Mouse (Mus musculus) hematopoietic stem cell, adult 5-6 weeks (primary cell): ENCODE measurements around the gene Mark2. TPM values are rescaled to one million over a fixed set of nuclear protein-coding genes. Genes with fewer than 3 reads are reported as not detected.
"Not testable (repeated sequence)": the region's sequence is repeated elsewhere in the genome, so short reads cannot be mapped to it uniquely, and the experiment has no call there.

Experiments
- ATAC-seq, 2 experiments: fragments of 125-278 bp in 1 of 2; replicated peaks in 1 of 2; 2 replicates each; pipeline ENCODE4 v1.8.0; 2016 to 2017; ENCODE audit warnings: inconsistent platforms in 2 of 2, mild to moderate bottlenecking in 2 of 2, moderate number of reproducible peaks in 2 of 2, low read depth in 1 of 2, moderate TSS enrichment in 1 of 2; ENCODE audit not compliant: low FRiP score in 2 of 2, poor library complexity in 2 of 2, severe bottlenecking in 2 of 2, insufficient read depth in 1 of 2, low TSS enrichment in 1 of 2
- total RNA-seq: library from RNA; stranded (forward); fragments of 172-1452, 232-1000 nt; gene quantifications from 2 replicates; pipeline ENCODE4 v1.2.3, GENCODE M21; 2017

Mark2 gene
- 16.8 and 26.6 TPM in 2 replicates for total RNA-seq

- ATAC-seq: peak; percentile 87
Measured at GRCm38 (mm10) chr19:7341512-7342397, at the start of gene Mark2. Gene Mark2, minus strand, starts transcription at chr19:7341860.

GRCm38 (mm10) chr19:7388488-7388887, 46.8 kb upstream of the Mark2 start:
- ATAC-seq: no peak

DNA sequence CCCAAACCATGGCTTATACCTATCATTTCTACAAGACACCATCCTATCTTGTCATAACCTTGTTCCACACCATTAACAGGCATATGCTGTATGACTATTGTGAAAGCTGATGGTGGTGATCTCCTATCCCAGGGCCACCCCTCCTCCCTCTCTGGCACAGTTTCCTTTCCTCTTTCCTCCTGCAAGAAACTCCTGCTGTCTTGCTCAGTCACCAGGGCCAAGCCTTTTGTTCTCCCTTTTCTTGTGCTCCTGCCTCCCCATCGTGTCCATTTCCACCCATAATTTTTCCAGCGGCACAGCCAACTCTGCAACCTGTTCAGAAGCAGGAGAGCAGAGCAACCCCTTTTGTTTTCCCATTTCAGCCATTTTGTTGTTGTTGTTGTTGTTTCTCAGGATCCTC, 44.4 kb upstream of the Mark2 start:
- ATAC-seq: no peak

DNA sequence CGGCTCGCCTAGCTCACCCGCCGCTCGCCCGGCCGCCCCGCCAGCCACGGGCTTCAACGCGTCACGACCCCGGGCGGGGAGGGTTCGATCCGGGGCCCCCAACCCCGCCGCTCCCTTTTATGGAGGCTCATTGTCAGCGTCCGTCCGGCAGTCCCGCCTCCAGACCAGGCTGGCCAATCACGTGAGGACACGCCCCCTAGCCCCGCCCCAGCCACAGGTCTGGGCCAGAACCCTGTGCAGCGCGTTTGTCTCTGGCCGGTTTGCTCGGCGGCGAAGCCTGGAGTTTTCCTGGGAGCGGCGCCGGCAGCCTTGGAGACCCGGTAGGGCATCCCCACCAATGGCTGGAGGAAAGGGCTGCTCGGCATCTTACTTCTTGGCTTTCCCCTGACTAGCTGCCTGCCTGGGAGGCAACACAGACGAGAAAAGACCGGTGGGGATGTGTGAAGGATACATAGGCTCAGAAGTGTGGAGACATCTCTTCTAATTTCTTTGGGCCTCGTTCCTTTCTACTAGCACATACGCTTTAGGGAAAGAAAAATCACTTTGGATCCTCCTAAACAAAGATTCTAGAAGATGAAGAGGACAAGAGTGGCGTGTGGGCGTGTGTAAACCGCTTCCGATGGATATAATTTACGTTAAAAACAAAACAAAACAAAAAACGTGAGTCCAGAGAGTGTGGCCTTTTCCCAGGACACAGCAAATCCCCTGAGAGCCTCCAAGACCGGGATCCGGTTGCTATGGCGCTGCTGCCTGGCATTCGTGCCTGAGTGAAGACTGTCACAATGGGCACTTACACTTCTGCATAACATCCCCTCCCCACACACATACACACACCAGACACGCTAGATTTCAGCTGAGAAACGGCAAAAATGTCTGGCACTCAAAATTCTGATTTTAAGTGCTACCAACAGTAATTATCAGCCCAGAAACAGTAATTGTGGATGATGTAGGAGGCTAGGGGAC, 41.5 kb upstream of the Mark2 start, which contains the start of gene Spindoc:
Gene Spindoc (minus strand): TSS at position 92 of the 963 bp plus-strand sequence.
- ATAC-seq: peak; percentile 96 to 98

GRCm38 (mm10) chr19:7382248-7382902, 40.7 kb upstream of the Mark2 start:
- peak; percentile 23 to 33; a peak in 1 of 4 replicates for ATAC-seq

- ATAC-seq: no peak
Measured at GRCm38 (mm10) chr19:7381906-7382247, 40.2 kb upstream of the Mark2 start.

GRCm38 (mm10) chr19:7377639-7378038, 36.0 kb upstream of the Mark2 start:
- ATAC-seq: no peak

- ATAC-seq: no peak
Measured at GRCm38 (mm10) chr19:7374491-7374890, 32.8 kb upstream of the Mark2 start.

- not testable (repeated sequence) for ATAC-seq
Measured at GRCm38 (mm10) chr19:7369469-7369868, 27.8 kb upstream of the Mark2 start.

DNA sequence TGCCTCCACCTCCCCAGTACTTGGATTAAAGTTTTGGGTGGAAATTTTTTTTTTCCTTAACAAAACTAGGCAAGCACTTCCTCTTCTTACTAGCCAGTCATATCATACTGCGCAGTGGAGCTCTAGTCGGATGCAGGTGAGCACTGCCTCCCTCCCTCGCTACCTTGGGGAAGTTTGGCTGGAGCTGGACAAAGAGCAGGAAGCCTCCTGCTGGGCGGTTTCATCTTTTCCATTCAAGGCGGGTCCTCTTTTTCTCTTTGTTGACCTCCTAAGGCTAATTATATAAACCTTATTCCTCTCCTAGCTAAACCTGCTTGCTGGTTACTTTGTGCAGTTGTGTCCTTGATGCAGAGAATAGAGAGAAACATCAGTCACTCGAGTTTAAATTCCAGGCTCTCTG, 12.0 kb upstream of the Mark2 start:
- ATAC-seq: no peak

- ATAC-seq: no peak
Measured at GRCm38 (mm10) chr19:7352809-7353495, 11.3 kb upstream of the Mark2 start.

DNA sequence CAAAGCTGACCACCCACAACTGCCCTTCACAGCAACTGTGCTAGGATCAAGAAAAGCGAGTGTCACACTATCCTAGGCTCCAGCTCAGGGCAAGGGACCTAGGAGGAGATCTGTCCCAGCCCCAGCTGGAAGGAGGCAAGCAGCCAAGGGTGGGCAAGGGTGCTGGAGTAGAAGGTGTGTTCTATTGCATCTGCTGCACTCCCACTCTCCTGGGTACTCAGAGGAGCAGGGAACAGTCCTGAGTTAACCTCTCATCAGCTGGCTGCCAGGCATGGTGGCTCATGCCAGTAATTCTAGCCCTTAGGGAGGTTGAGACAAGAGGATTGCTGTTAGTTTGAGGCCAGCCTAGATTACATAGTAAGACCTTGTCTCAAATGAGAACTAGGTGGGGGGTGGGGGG, 8.3 kb upstream of the Mark2 start:
- ATAC-seq: no peak

DNA sequence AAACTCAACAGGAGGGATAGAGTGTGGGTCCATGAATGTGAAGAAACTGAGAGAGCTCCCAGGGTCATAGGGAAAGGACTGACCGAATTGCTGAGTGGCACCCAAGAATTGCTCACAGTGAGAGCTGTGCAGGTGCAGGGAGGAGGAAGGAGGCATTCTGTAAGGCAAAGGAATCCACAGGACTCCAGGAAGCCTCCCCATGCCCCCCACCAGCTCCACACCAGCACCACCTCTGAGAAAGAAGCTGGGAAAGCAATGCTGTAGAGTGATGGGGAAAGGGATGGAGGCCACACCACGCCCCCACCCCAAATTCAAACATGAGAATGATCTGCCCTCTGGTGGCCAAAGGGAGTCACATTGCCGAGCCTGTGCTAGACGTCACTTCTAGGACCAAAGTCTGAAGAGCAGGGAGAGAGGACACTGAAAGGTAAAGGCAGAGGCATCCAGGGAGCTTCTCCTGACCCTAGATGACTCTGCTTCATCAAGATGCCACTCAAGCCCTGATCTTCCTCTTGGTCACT, 3.6 kb upstream of the Mark2 start:
- no peak for ATAC-seq

DNA sequence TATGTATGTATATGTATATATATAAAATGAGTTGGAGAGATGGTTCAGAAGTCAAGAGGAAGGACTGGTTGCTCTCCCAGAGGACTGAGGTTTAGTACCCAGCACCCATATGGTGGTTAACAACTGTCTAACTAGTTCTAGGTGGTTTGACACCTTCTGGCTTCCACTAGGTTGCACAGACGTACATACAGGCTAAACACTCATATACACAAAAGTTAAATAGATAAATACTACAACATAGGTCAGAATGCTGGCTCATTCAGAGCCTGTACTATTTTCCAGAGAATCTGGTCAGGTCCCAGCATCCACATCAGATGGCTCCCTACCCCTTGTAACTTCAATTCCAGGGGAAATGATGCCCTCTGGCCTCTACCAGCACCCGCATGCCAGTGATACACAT, 986 bp upstream of the Mark2 start:
- no peak for ATAC-seq

- ATAC-seq: peak in 1 of 2 experiments; percentile 5; a peak in 1 of 4 replicates
Measured at GRCm38 (mm10) chr19:7340780-7341475, 732 bp downstream of the Mark2 start.

DNA sequence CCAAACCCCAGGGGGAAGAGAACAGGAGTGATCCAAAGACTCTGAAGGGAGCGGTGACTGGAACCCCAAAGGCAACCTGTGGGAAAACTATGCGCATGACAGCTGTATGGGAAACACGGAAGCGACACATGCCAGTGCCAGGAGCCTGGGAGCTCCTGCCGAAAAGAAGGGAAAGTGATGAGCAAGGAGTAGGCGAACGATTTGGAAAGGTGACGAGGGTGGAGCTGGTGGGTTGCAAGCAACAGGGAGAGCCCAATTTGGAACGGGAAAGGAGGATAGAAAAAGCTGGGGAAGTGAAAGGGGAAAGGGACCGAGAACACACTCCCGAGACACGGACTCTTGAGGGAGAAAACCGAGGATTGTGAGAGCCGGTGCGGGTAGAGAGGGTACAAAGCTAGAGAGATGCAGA, 1.3 kb downstream of the Mark2 start:
- ATAC-seq: no peak
